Mouse (Mus musculus) gastrocnemius, adult 2 months (tissue): Measurements from ENCODE around the gene Pnpla2. TPM values are rescaled to one million over a fixed set of nuclear protein-coding genes. Genes with fewer than 3 reads are reported as not detected.
A peak's percentile ranks its signal among the peaks of the same experiment; 100 is the strongest.
"Not testable (repeated sequence)": the region's sequence is repeated elsewhere in the genome, so short reads cannot be mapped to it uniquely, and the experiment has no call there.

Source experiments
- DNase-seq: peaks from one replicate; pipeline ENCODE4 v3.0.0; 2022
- H3K27ac ChIP-seq: fragments of 200-600 bp; 2 replicates; pipeline ENCODE4 v1.8.1; 2022; ENCODE audit warnings: mild to moderate bottlenecking
- H3K4me3 ChIP-seq: fragments of 200-600 bp; 2 replicates; pipeline ENCODE4 v1.8.1; 2022; ENCODE audit warnings: mild to moderate bottlenecking, moderate library complexity
- CTCF ChIP-seq: fragments of 200-600 bp; IDR thresholded peaks from 2 replicates; pipeline ENCODE4 v1.8.1; 2022; ENCODE audit warnings: antibody characterized with exemption, mild to moderate bottlenecking, moderate library complexity
- intact Hi-C: fragments of 180-260 bp; cut with DNase I; formaldehyde crosslinking; loops from one replicate; pipeline ENCODE4 v1.15.1; 2025
- total RNA-seq, 2 experiments: library from RNA; stranded (reverse); gene quantifications; 2 replicates each; pipeline ENCODE4 v1.2.3; 2021

Pnpla2 gene
- total RNA-seq, 2 experiments from 2014 or later, result 345 to 348 TPM

GRCm38 (mm10) chr7:141441460-141441859 lies 13.5 kb upstream of the Pnpla2 start:
- Histone ChIP-seq H3K4me3 (no peak overlapping the region), H3K27ac (no peak overlapping the region)
- no peak for DNase-seq
- TF ChIP-seq CTCF, result no peak
- intact Hi-C loops, result loop anchor here (10.0 kb wide), 1 partner anchor 217 kb away; the partner anchor contains the start of gene Phrf1

GRCm38 (mm10) chr7:141442199-141442598 lies 12.8 kb upstream of the Pnpla2 start:
- Histone ChIP-seq H3K4me3 (no peak overlapping the region), H3K27ac (no peak overlapping the region)
- intact Hi-C loops, result loop anchor here (10.0 kb wide), 1 partner anchor 217 kb away; the partner anchor contains the start of gene Phrf1
- no peak for TF ChIP-seq CTCF
- no peak for DNase-seq

- no peak for TF ChIP-seq CTCF
- no peak for DNase-seq
- intact Hi-C loops, result loop anchor here (10.0 kb wide), 1 partner anchor 218 kb away; the partner anchor contains the start of gene Phrf1
- Histone ChIP-seq H3K27ac (peak overlapping the region; percentile 64; the same call in 1 of the 2 replicates), H3K4me3 (peak overlapping the region; percentile 70)
Measured at GRCm38 (mm10) chr7:141443081-141443821, 11.7 kb upstream of the Pnpla2 start.

- TF ChIP-seq CTCF, result no peak
- DNase-seq, result peak; percentile 74
- intact Hi-C loops, result loop anchor here (10.0 kb wide), 1 partner anchor 219 kb away; the partner anchor contains the start of gene Phrf1
Measured at GRCm38 (mm10) chr7:141443828-141444237, 11.2 kb upstream of the Pnpla2 start, which contains the start of gene Pidd1. Gene Pidd1, minus strand, starts transcription at chr7:141444025.

GRCm38 (mm10) chr7:141446374-141446773 lies 8.6 kb upstream of the Pnpla2 start:
- DNase-seq, result not testable (repeated sequence)
- Histone ChIP-seq H3K27ac (peak overlapping the region; percentile 98), H3K4me3 (peak overlapping the region; percentile 99; the same call in 1 of the 2 replicates)
- intact Hi-C loops, result loop anchor here (10.0 kb wide), 1 partner anchor 222 kb away; the partner anchor contains the start of gene Phrf1

More at GRCm38 (mm10) chr7:141443828-141444237, 11.2 kb upstream of the Pnpla2 start, which contains the start of gene Pidd1:
- Histone ChIP-seq H3K4me3 (peak within 1 kb of the TSS; percentile 70), H3K27ac (peak within 1 kb of the TSS; percentile 64)

GRCm38 (mm10) chr7:141447110-141447991 lies 7.6 kb upstream of the Pnpla2 start, which contains the start of gene Rplp2:
Gene Rplp2, plus strand, starts transcription at chr7:141447370.
- TF ChIP-seq CTCF, result no peak
- H3K27ac ChIP-seq, result peak within 1 kb of the TSS; percentile 98
- DNase-seq, result peak; percentile 95
- intact Hi-C loops, result loop anchor here (10.0 kb wide), 1 partner anchor 223 kb away; the partner anchor contains the start of gene Phrf1
- H3K4me3 ChIP-seq, result peak within 1 kb of the TSS; percentile 99

GRCm38 (mm10) chr7:141451928-141452327 lies 3.1 kb upstream of the Pnpla2 start:
- Histone ChIP-seq H3K4me3 (no peak overlapping the region), H3K27ac (no peak overlapping the region)
- peak; percentile 25 for DNase-seq
- no peak for TF ChIP-seq CTCF
- intact Hi-C loops, result no loop called here

GRCm38 (mm10) chr7:141453636-141454035 lies 1.4 kb upstream of the Pnpla2 start:
- H3K4me3 ChIP-seq, result no peak overlapping the region
- no peak for DNase-seq
- intact Hi-C loops, result no loop called here
- TF ChIP-seq CTCF, result no peak
- H3K27ac ChIP-seq, result no peak overlapping the region

- TF ChIP-seq CTCF, result no peak
- H3K4me3 ChIP-seq, result peak overlapping the region; percentile 86
- peak overlapping the region; percentile 100 for H3K27ac ChIP-seq
- peak; percentile 85 for DNase-seq
- intact Hi-C loops, result loop anchor here (5.0 kb wide), 1 partner anchor 43 kb away; the partner anchor contains the start of gene Gatd1
Measured at GRCm38 (mm10) chr7:141455610-141456314, 764 bp downstream of the Pnpla2 start.

- Histone ChIP-seq H3K4me3 (peak overlapping the region; percentile 86), H3K27ac (peak overlapping the region; percentile 100)
- peak; percentile 75 for DNase-seq
- no peak for TF ChIP-seq CTCF
- intact Hi-C loops, result loop anchor here (5.0 kb wide), 1 partner anchor 44 kb away; the partner anchor contains the start of gene Gatd1
Measured at GRCm38 (mm10) chr7:141456739-141457138, 1.7 kb downstream of the Pnpla2 start.

- TF ChIP-seq CTCF, result no peak
- H3K27ac ChIP-seq, result peak overlapping the region; percentile 100
- intact Hi-C loops, result loop anchor here (5.0 kb wide), 1 partner anchor 45 kb away; the partner anchor contains the start of gene Gatd1
- DNase-seq, result peak; percentile 27
- H3K4me3 ChIP-seq, result peak overlapping the region; percentile 86
Measured at GRCm38 (mm10) chr7:141457236-141457635, 2.2 kb downstream of the Pnpla2 start.
